Mouse (Mus musculus) ES-Bruce4 (cell line): ENCODE results near the gene Reck. TPM values are rescaled to one million over a fixed set of nuclear protein-coding genes. Genes with fewer than 3 reads are reported as not detected.

Experiments
- H3K27ac ChIP-seq: 2 replicates; pipeline ENCODE4 v1.5.1; 2012; ENCODE audit warnings: low read length, inconsistent platforms; ENCODE audit not compliant: insufficient read depth
- H3K27me3 ChIP-seq: 2 replicates; pipeline ENCODE4 v1.6.1; 2012; ENCODE audit warnings: mild to moderate bottlenecking, low read length, inconsistent platforms; ENCODE audit not compliant: control insufficient read depth, poor library complexity, insufficient read depth, severe bottlenecking
- H3K36me3 ChIP-seq: 2 replicates; pipeline ENCODE4 v1.6.1; 2012; ENCODE audit warnings: inconsistent platforms, mild to moderate bottlenecking, low read length, moderate library complexity; ENCODE audit not compliant: control insufficient read depth, poor library complexity, insufficient read depth, severe bottlenecking
- H3K4me1 ChIP-seq: one replicate; pipeline ENCODE4 v1.8.1; 2011; ENCODE audit warnings: low read length; ENCODE audit not compliant: control insufficient read depth, insufficient read depth
- H3K4me3 ChIP-seq: 2 replicates; pipeline ENCODE4 v1.5.1; 2011; ENCODE audit warnings: low read depth, mild to moderate bottlenecking, low read length
- H3K9ac ChIP-seq: 2 replicates; pipeline ENCODE4 v1.6.1; 2012; ENCODE audit warnings: low read depth, mild to moderate bottlenecking, inconsistent platforms; ENCODE audit not compliant: poor library complexity, severe bottlenecking
- H3K9me3 ChIP-seq: replicated peaks from 2 replicates; pipeline ENCODE4 v1.6.1; 2012; ENCODE audit warnings: mild to moderate bottlenecking, low read length, inconsistent platforms; ENCODE audit not compliant: control insufficient read depth, poor library complexity, insufficient read depth, severe bottlenecking
- CTCF ChIP-seq: IDR thresholded peaks from one replicate; pipeline ENCODE4 v1.8.1; 2011; ENCODE audit warnings: low read depth, low read length
- EP300 ChIP-seq: IDR thresholded peaks from 2 replicates; pipeline ENCODE4 v1.6.1; 2011; ENCODE audit warnings: low read depth, low read length; ENCODE audit not compliant: insufficient read depth
- POLR2A ChIP-seq: IDR thresholded peaks from one replicate; pipeline ENCODE4 v1.8.1; 2011; ENCODE audit warnings: low read length; ENCODE audit not compliant: insufficient read depth
- polyA plus RNA-seq: library from polyadenylated mRNA; stranded (reverse); fragments of >200 nt; gene quantifications from 2 replicates; pipeline ENCODE4 v1.2.4, GENCODE M21; 2011; ENCODE audit warnings: low read depth; ENCODE audit not compliant: missing spikeins, insufficient read depth, insufficient read length

Reck gene
- polyA plus RNA-seq: 5.7 and 6.3 TPM in 2 replicates

DNA sequence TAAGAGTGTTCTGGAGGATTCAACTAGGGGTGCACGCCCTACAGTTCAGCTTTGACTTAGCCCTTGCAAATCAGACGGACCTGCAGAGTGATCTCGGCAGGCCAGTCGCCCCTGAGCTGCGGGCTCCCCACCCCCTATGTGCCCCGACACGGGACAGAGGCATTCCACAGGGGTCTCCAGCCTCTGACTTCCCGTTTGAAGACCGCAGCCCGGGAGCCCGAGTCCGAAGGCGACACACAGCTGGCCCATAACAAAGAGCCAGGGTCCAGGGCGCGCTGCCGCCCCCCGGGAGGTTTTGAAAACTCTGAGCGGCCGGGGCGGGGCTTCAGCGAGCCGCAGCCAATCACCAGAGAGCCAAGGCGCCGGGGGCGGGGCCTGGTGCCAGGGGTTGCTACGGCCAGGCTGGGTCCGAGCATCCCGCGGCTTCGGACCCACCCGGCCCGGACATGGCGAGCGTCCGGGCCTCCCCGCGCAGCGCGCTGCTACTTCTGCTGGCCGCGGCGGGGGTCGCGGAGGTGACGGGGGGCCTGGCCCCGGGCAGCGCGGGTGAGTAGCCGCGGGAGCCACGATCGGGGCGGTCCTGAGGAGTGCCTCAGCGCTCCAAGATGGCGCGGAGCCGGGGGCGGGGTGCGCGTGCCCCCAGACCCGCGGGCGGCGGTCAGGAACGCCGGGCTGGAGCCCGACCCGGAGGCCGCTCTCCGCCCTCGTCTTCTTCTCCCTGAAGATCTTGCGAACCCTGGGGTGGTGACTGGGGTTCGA is at the start of gene Reck:
Gene Reck, plus strand, starts transcription at position 371 of the 759 bp plus-strand sequence.
- peak within 1 kb of the TSS; percentile 77 for H3K9ac ChIP-seq
- H3K4me3 ChIP-seq: peak within 1 kb of the TSS; percentile 74
- no peaks in the 10 kb centered on the region for H3K27me3 ChIP-seq
- no peaks in the 10 kb centered on the region for H3K9me3 ChIP-seq
- TF ChIP-seq EP300 (no peak), CTCF (no peak), POLR2A (no peak)
- H3K36me3 ChIP-seq: no peaks in the 10 kb centered on the region
- H3K27ac ChIP-seq: no peak within 1 kb of the TSS
- no peaks in the 10 kb centered on the region for H3K4me1 ChIP-seq

DNA sequence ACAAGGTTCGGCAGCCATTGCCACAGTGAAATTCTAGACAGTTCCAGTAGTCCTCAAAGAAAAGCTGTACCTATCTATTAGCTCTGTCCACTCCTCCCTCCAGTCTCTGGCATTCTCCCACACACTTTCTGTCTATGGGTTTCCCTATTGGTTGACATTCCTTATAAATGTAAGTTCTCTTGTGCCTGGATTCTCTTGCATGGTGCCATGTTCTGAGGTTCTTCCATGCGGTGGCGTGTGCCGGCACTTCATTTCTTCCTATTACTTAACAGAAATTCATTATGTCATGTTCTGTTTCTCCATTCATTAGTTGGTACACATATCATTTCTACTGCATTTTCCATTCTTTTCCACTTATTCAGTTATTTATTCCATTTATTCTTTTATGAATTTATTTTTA is 46.5 kb upstream of the Reck start:
- H3K9ac ChIP-seq: no peak overlapping the region
- H3K27ac ChIP-seq: no peak overlapping the region
- no peaks in the 10 kb centered on the region for H3K9me3 ChIP-seq
- no peaks in the 10 kb centered on the region for H3K36me3 ChIP-seq
- no peaks in the 10 kb centered on the region for H3K4me1 ChIP-seq
- TF ChIP-seq POLR2A: no peak
- no peak for TF ChIP-seq CTCF
- TF ChIP-seq EP300: no peak
- no peak overlapping the region for H3K4me3 ChIP-seq
- H3K27me3 ChIP-seq: no peaks in the 10 kb centered on the region; the same call in 1 of the 2 replicates

GRCm38 (mm10) chr4:43832031-43832430 is 43.3 kb upstream of the Reck start:
- no peak overlapping the region for H3K4me3 ChIP-seq
- no peaks in the 10 kb centered on the region; the same call in 1 of the 2 replicates for H3K27me3 ChIP-seq
- H3K36me3 ChIP-seq: no peaks in the 10 kb centered on the region
- H3K4me1 ChIP-seq: no peaks in the 10 kb centered on the region
- TF ChIP-seq POLR2A (no peak), EP300 (no peak), CTCF (peak; percentile 57)
- H3K27ac ChIP-seq: no peak overlapping the region
- no peaks in the 10 kb centered on the region for H3K9me3 ChIP-seq
- no peak overlapping the region for H3K9ac ChIP-seq

DNA sequence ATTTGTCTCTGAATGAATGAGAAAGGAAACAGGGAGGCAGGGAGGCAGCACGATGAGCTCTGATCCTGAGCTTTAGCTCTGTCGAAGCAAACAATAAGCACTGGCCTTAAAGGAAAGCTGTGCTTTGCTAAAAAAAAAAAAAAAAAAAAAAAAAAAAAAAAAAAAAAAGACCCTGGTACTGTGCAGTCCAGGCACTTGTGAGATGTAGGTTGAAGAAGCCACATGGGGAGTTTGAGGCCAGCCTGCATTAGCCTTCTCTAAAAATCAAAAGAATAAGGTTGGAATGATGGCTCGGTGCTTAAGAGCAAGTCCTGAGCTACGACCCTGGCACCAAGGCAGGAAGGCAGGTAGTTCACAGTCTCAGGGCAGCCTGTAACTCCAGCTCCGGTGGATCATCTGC is 41.6 kb upstream of the Reck start:
- H3K27me3 ChIP-seq: no peaks in the 10 kb centered on the region; the same call in 1 of the 2 replicates
- no peaks in the 10 kb centered on the region for H3K9me3 ChIP-seq
- no peaks in the 10 kb centered on the region for H3K4me1 ChIP-seq
- no peak overlapping the region for H3K4me3 ChIP-seq
- H3K36me3 ChIP-seq: no peaks in the 10 kb centered on the region
- H3K27ac ChIP-seq: no peak overlapping the region
- H3K9ac ChIP-seq: no peak overlapping the region
- TF ChIP-seq CTCF (no peak), EP300 (no peak), POLR2A (no peak)

GRCm38 (mm10) chr4:43834749-43835148 is 40.6 kb upstream of the Reck start:
- no peak overlapping the region for H3K9ac ChIP-seq
- H3K4me1 ChIP-seq: no peaks in the 10 kb centered on the region
- H3K9me3 ChIP-seq: no peaks in the 10 kb centered on the region
- no peak overlapping the region for H3K27ac ChIP-seq
- no peaks in the 10 kb centered on the region; the same call in 1 of the 2 replicates for H3K27me3 ChIP-seq
- TF ChIP-seq POLR2A (no peak), EP300 (no peak), CTCF (no peak)
- no peak overlapping the region for H3K4me3 ChIP-seq
- no peaks in the 10 kb centered on the region for H3K36me3 ChIP-seq

DNA sequence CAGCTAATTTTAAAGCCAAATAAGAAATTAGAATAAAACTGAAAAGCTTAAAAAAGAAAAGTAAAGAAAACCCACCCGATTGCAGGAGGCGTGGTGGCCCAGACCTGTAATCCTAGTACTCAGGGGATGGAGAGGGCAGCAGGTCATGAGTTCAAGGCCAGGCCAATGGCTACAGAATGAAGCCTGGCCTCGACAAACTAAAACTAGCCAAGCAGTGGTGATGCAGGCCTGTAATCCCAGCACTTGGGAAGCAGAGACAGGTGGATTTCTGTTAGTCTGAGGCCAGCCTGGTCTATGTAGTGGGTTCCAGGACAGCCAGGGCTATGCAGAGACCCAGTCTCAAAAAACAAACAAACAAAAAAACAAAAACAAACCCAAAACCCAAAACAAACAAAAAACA is 37.0 kb upstream of the Reck start:
- Histone ChIP-seq H3K9ac (no peak overlapping the region), H3K27ac (no peak overlapping the region), H3K27me3 (no peaks in the 10 kb centered on the region), H3K36me3 (no peaks in the 10 kb centered on the region), H3K9me3 (no peaks in the 10 kb centered on the region; the same call in 1 of the 2 replicates), H3K4me1 (no peaks in the 10 kb centered on the region), H3K4me3 (no peak overlapping the region)
- TF ChIP-seq CTCF: no peak
- no peak for TF ChIP-seq EP300
- TF ChIP-seq POLR2A: no peak
